Mouse (Mus musculus): ENCODE data around the gene Magix. TPM values are rescaled to one million over a fixed set of nuclear protein-coding genes. Genes with fewer than 3 reads are reported as not detected.

Gene Magix
- total and polyA plus RNA-seq, 2 experiments from 2014 or later, result 0.29 TPM; not detected in 1

- ATAC-seq (no peak), DNase-seq (ENCODE audit: low spot score) (no peak)
- Histone ChIP-seq H3K9me3 (ENCODE audit: low read length) (no peaks in the 10 kb centered on the region), H3K4me2 (ENCODE audit: low read depth, low read length) (no peak overlapping the region), H3K4me1 (ENCODE audit: insufficient read depth, low read length) (no peaks in the 10 kb centered on the region), H3K9ac (replicated peaks; ENCODE audit: low read length) (no peak overlapping the region), H3K36me3 (ENCODE audit: insufficient read depth, low read length) (no peaks in the 10 kb centered on the region), H3K27ac (no peak overlapping the region), H3K4me3 (ENCODE audit: low read length) (no peak overlapping the region), H3K27me3 (ENCODE audit: insufficient read depth, low read length) (no peaks in the 10 kb centered on the region)
- TF ChIP-seq CTCF (IDR thresholded peaks at IDR 0.05; ENCODE audit: low read depth), result no peak
- 72% methylated on average over 21 of the region's 21 CpGs for WGBS
Measured at GRCm38 (mm10) chrX:7665739-7666502, 15.1 kb downstream of the Magix start.

DNA sequence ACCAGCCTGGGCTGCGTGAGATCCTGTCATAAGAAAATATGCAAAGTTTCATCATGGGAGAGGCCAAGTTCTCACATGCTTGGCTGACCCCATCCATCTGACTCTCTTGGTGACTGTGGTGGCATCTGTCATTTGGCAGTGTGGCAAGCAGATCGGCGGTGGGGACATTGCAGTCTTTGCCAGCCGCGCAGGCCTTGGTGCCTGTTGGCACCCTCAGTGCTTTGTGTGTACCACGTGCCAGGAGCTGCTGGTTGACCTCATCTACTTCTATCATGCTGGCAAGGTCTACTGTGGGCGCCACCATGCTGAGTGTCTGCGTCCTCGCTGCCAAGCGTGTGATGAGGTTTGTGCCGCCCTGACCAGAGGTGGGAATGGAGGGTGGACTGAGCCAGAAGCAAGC, 16.3 kb downstream of the Magix start:
- WGBS, result 70% methylated on average over 11 of the region's 11 CpGs
- no peak for TF ChIP-seq CTCF (IDR thresholded peaks at IDR 0.05; ENCODE audit: low read depth)
- peak; percentile 64 for DNase-seq (ENCODE audit: low spot score)

DNA sequence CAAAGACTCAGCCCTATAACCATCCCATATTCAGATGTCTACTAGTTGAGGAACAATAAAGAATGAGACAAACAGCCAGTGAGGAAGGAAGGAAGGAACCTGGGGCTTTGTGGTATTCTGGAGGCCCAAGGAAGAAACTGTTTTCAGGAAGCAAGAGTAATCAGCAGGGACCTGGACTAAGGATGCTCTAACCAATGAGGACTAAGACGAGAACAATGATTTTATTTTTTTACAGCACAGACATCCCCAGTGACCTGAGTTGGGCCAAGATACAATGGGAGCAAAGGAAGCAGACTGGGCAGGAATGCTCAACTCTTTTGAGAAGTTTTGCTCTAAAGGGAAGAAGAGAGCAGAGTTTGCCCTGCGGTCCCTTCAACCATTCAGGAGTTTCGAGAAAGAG, 18.1 kb downstream of the Magix start:
- no peak for ATAC-seq
- no peak overlapping the region for H3K4me2 ChIP-seq (ENCODE audit: low read depth, low read length)
- TF ChIP-seq CTCF (IDR thresholded peaks at IDR 0.05; ENCODE audit: low read depth), result no peak
- H3K4me1 ChIP-seq (ENCODE audit: insufficient read depth, low read length), result no peaks in the 10 kb centered on the region
- no peaks in the 10 kb centered on the region for H3K36me3 ChIP-seq (ENCODE audit: insufficient read depth, low read length)
- no peak overlapping the region for H3K4me3 ChIP-seq (ENCODE audit: low read length)
- DNase-seq (ENCODE audit: low spot score), result no peak
- no peaks in the 10 kb centered on the region for H3K27me3 ChIP-seq (ENCODE audit: insufficient read depth, low read length)
- H3K27ac ChIP-seq, result no peak overlapping the region
- no peak overlapping the region for H3K9ac ChIP-seq (replicated peaks; ENCODE audit: low read length)
- WGBS, result 75% methylated on average over 3 of the region's 3 CpGs
- no peaks in the 10 kb centered on the region for H3K9me3 ChIP-seq (ENCODE audit: low read length)

More for the DNA sequence above, 16.3 kb downstream of the Magix start:
- no peak overlapping the region for H3K4me3 ChIP-seq (ENCODE audit: low read length)
- no peaks in the 10 kb centered on the region for H3K36me3 ChIP-seq (ENCODE audit: insufficient read depth, low read length)
- no peaks in the 10 kb centered on the region for H3K4me1 ChIP-seq (ENCODE audit: insufficient read depth, low read length)
- peak overlapping the region; percentile 41; the same call in 1 of the 2 replicates for H3K27ac ChIP-seq
- H3K27me3 ChIP-seq (ENCODE audit: insufficient read depth, low read length), result no peaks in the 10 kb centered on the region
- H3K9ac ChIP-seq (replicated peaks; ENCODE audit: low read length), result no peak overlapping the region
- peak; percentile 83 for ATAC-seq
- H3K4me2 ChIP-seq (ENCODE audit: low read depth, low read length), result no peak overlapping the region
- no peaks in the 10 kb centered on the region for H3K9me3 ChIP-seq (ENCODE audit: low read length)

GRCm38 (mm10) chrX:7661086-7661485, 20.0 kb downstream of the Magix start:
- WGBS, result 77% methylated on average over 4 of the region's 4 CpGs
- no peak for DNase-seq (ENCODE audit: low spot score)
- no peaks in the 10 kb centered on the region for H3K27me3 ChIP-seq (ENCODE audit: insufficient read depth, low read length)
- H3K9ac ChIP-seq (replicated peaks; ENCODE audit: low read length), result no peak overlapping the region
- no peak overlapping the region for H3K4me3 ChIP-seq (ENCODE audit: low read length)
- no peaks in the 10 kb centered on the region for H3K4me1 ChIP-seq (ENCODE audit: insufficient read depth, low read length)
- no peak overlapping the region for H3K27ac ChIP-seq
- H3K36me3 ChIP-seq (ENCODE audit: insufficient read depth, low read length), result no peaks in the 10 kb centered on the region
- no peak for ATAC-seq
- no peaks in the 10 kb centered on the region for H3K9me3 ChIP-seq (ENCODE audit: low read length)
- H3K4me2 ChIP-seq (ENCODE audit: low read depth, low read length), result no peak overlapping the region
- TF ChIP-seq CTCF (IDR thresholded peaks at IDR 0.05; ENCODE audit: low read depth), result no peak

DNA sequence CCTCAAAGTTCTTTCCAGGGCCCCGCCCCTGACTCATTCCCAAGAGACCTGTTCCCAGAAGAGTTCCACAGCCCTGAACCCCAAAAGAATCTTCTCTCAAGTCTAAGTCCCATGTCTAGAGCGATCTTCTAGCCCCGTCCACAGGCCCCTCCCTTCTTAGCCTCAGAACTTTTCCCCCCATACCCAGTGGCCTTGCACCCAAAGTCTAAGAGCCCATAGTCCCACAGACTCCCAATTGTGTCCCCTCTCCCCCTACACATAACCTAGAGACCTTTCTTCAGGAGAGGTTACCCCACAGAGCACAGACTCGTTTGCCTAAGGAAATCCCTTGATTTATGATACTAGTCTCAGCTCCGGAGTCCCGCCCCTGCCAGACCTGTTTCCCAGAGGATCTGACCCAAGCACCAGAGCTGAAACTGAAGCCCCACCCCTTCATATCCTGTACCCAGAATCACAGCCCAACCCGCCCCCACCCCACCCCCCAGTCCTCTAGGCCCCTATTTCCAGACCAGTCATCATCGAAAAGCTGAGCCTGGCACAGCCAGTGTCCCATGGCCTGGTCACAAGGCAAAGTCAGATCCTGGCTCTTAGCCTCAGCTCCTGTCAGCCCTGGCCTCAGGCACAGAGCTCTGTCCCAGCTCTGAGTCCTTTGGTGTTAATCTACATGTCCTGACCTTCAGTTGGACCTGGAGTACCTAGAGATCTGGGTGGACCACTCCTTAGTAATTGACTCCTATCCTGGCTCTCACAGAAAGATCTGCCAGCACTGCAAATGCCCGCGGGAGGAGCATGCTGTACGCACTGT, 22.1 kb downstream of the Magix start:
- no peak overlapping the region for H3K4me3 ChIP-seq (ENCODE audit: low read length)
- WGBS, result 65% methylated on average over 11 of the region's 11 CpGs
- H3K4me2 ChIP-seq (ENCODE audit: low read depth, low read length), result no peak overlapping the region
- DNase-seq (ENCODE audit: low spot score), result no peak
- H3K27me3 ChIP-seq (ENCODE audit: insufficient read depth, low read length), result no peaks in the 10 kb centered on the region
- H3K36me3 ChIP-seq (ENCODE audit: insufficient read depth, low read length), result no peaks in the 10 kb centered on the region
- no peak overlapping the region for H3K9ac ChIP-seq (replicated peaks; ENCODE audit: low read length)
- H3K9me3 ChIP-seq (ENCODE audit: low read length), result no peaks in the 10 kb centered on the region
- TF ChIP-seq CTCF (IDR thresholded peaks at IDR 0.05; ENCODE audit: low read depth), result no peak
- 0 out of 2 replicates have a peak, but pooled peaks have one; percentile 24 for ATAC-seq
- H3K27ac ChIP-seq, result no peak overlapping the region
- H3K4me1 ChIP-seq (ENCODE audit: insufficient read depth, low read length), result no peaks in the 10 kb centered on the region

DNA sequence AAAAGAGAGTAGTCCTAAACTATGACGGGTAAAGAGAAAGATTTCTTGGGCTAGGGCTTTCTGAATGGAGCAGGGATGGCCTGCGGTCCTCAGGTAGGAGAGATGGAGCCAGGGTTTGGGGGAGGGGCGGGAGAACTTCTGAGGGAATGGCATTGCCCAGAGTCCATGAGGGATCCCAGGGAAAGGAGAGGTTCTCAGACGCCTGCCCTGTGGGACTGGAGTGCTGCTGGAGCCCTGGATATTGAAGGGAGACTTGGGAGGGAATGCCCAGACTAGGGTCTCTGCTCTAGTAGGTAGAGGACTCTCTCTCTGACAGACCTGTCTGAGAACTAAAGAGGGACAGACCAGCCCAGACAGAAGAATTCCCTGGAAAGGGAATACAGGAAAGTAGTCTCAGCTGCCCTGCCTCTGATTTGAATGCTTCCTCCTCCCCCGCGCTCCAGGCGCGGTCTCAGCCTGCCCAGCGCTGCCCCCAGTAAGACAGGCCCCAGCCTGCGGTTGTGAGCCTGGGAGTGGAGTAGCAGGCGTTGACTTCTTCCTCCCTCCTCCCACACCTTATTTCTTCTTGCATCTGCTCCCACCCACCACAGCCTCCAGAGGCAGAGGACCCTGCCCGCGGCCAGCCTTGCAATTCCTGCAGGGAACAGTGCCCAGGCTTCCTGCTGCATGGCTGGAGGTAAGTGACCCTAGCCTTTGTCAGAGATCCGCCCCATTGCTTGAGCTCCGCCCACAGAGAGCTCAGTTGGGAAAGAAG, 22.8 kb downstream of the Magix start:
- DNase-seq (ENCODE audit: low spot score), result no peak
- no peaks in the 10 kb centered on the region for H3K4me1 ChIP-seq (ENCODE audit: insufficient read depth, low read length)
- H3K36me3 ChIP-seq (ENCODE audit: insufficient read depth, low read length), result no peaks in the 10 kb centered on the region
- H3K9ac ChIP-seq (replicated peaks; ENCODE audit: low read length), result no peak overlapping the region
- H3K27ac ChIP-seq, result no peak overlapping the region
- 33% methylated on average over 15 of the region's 15 CpGs for WGBS
- TF ChIP-seq CTCF (IDR thresholded peaks at IDR 0.05; ENCODE audit: low read depth), result no peak
- no peak overlapping the region for H3K4me3 ChIP-seq (ENCODE audit: low read length)
- H3K4me2 ChIP-seq (ENCODE audit: low read depth, low read length), result peak overlapping the region; percentile 47; the same call in 1 of the 2 replicates
- H3K27me3 ChIP-seq (ENCODE audit: insufficient read depth, low read length), result no peaks in the 10 kb centered on the region
- no peaks in the 10 kb centered on the region for H3K9me3 ChIP-seq (ENCODE audit: low read length)
- ATAC-seq, result no peak

All from hindbrain, postnatal 0 days (tissue).